Mouse (Mus musculus) ES-Bruce4 (cell line): ENCODE data around the gene 9130019O22Rik.

Experiments used
- CTCF ChIP-seq: IDR thresholded peaks from one replicate; pipeline ENCODE4 v1.8.1; 2011; ENCODE audit warnings: low read depth, low read length
- EP300 ChIP-seq: IDR thresholded peaks from 2 replicates; pipeline ENCODE4 v1.6.1; 2011; ENCODE audit warnings: low read depth, low read length; ENCODE audit not compliant: insufficient read depth
- POLR2A ChIP-seq: IDR thresholded peaks from one replicate; pipeline ENCODE4 v1.8.1; 2011; ENCODE audit warnings: low read length; ENCODE audit not compliant: insufficient read depth

- TF ChIP-seq POLR2A = no peak
- no peak for TF ChIP-seq CTCF
- no peak for TF ChIP-seq EP300
Observed at GRCm38 (mm10) chr7:127342332-127342731, 44.6 kb downstream of the 9130019O22Rik start.
